Mouse (Mus musculus) megakaryocyte progenitor cell, adult 5-6 weeks (primary cell): ENCODE measurements around the gene Khnyn. TPM values are rescaled to one million over a fixed set of nuclear protein-coding genes. Genes with fewer than 3 reads are reported as not detected.
A peak's percentile ranks its signal among the peaks of the same experiment; 100 is the strongest.

Experiments
- ATAC-seq: replicated peaks from 2 replicates; pipeline ENCODE4 v1.8.0; 2016; ENCODE audit warnings: mild to moderate bottlenecking, moderate TSS enrichment, inconsistent platforms; ENCODE audit not compliant: poor library complexity
- total RNA-seq, 2 experiments: library from RNA; stranded (forward) in 1 of 2; stranded (reverse) in 1 of 2; fragments of 157-497, 149-512 nt in 1 of 2; fragments of 200-1000 nt in 1 of 2; gene quantifications; 2 replicates each; pipeline versions ENCODE4 v1.2.3 to v1.2.4; 2015 to 2017

Khnyn gene
- total RNA-seq (2015) (4.6 and 6.1 TPM in 2 replicates), total RNA-seq (2017) (14.3 and 15.3 TPM in 2 replicates)

DNA sequence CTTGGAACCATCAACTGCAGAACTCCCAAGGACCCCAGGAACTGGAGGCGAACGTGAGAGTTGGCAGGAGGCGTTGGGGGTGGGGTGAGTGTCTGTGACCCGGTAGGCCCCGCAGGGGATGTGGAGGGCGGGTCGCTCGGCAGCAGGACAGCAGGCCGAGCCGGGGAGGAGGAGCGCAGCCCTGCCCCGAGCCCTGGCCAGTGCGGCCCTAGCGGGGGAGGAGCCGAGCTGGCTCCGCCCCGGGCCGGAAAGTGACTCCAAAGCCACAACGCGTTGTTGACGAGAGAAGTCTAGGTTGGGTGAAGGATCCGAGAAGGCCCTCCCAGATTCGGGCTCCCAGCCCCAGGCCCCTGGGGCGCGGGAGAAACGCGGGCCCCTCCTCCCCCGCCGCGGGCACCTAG lies at the start of gene Khnyn:
Khnyn (plus strand) TSS at position 235 of the 401 bp plus-strand sequence.
- ATAC-seq, result peak; percentile 83

DNA sequence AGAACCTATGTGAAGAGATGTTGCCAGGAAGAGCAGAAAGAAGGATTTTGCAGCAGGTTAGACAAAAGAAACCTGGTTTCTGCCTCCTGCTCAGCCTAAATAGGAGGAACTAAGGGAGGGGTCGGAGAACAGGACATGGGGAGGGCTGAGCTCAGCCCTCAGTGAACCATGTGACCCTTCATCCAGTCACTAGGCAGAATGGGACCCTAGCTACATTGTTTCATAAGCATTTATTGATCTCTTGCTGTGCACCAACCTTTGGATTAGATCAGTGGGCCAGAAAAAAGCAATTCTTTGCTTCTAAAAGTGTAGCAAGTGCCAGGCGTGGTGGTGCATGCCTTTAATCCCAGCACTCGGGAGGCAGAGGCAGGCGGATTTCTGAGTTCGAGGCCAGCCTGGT lies 46.4 kb upstream of the Khnyn start:
- ATAC-seq, result no peak

DNA sequence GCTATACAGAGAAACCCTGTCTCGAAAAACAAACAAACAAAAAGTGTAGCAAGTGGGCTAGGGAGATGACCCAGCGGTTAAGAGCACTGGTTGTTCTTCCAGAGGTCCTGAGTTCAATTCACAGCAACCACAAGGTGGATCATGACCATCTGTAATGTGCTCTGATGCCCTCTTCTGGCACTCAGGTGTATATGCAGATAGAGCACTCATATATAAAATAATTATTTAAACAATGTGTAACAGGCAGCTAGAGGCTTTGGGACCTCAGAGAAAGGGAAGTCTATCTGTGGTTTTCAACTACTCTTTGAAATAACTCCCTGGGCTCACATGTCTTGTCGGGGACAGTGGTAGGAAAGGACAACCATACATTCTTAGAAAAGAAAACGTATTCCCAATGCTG lies 46.0 kb upstream of the Khnyn start:
- ATAC-seq, result peak; percentile 65; the same call in 1 of the 2 replicates

- ATAC-seq, result no peak
Measured at GRCm38 (mm10) chr14:55840853-55841366, 43.8 kb upstream of the Khnyn start.

- ATAC-seq, result no peak
Measured at GRCm38 (mm10) chr14:55842794-55843193, 42.0 kb upstream of the Khnyn start.

DNA sequence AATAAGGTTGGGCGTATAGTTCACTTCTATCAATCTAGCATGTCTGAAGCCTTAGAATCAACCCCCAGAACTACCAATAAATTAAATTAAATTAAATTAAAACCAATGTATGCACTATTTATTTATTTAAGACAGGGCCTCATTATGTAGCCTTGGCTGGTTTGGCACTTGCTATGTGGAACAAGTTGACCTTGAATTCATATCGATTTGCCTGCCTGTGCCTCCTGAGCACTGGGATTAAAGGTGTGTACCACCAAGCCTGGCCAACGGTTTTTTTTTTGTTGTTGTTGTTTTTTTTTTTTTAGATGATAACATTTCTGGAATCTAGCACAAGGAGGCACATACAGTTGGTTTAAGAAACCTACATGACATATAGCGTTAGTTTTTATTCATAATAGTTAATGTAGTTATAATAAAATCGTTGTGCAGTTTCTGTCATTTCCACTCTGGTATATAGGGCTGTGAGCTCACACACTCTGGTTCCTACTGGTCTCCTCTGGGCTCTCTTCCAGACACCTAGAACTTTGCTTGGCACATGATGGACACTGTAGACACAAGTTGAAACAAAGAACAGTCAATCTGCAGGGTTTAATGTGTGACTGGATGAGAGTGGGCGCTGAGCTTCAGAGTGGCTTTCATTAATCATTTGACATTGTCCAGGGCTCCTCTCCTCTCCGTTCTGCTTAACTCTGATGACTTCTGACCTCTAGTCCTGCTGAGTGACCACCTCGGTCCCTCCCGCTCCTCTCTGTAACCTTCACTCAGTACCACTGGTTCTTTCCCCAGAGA lies 39.0 kb upstream of the Khnyn start:
- ATAC-seq, result no peak

DNA sequence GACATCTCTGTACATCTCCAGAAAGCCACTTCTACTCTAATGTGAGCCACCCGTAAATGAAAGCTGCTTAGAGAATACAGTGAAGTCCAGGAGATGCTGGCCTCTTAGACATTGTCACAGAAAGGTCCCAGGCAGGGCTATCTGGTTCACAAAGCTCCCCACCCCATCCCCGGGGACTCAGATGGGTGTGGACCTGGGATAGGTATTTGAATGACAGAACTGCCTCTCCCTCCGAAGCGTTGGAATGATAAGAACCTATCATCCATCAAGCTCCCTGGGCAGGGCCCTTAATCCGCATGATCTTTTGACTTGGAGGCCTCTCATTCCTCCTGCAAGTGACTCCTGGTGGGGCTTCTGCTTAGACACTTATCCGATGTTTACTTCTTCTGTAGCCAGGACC lies 33.9 kb upstream of the Khnyn start:
- no peak for ATAC-seq

DNA sequence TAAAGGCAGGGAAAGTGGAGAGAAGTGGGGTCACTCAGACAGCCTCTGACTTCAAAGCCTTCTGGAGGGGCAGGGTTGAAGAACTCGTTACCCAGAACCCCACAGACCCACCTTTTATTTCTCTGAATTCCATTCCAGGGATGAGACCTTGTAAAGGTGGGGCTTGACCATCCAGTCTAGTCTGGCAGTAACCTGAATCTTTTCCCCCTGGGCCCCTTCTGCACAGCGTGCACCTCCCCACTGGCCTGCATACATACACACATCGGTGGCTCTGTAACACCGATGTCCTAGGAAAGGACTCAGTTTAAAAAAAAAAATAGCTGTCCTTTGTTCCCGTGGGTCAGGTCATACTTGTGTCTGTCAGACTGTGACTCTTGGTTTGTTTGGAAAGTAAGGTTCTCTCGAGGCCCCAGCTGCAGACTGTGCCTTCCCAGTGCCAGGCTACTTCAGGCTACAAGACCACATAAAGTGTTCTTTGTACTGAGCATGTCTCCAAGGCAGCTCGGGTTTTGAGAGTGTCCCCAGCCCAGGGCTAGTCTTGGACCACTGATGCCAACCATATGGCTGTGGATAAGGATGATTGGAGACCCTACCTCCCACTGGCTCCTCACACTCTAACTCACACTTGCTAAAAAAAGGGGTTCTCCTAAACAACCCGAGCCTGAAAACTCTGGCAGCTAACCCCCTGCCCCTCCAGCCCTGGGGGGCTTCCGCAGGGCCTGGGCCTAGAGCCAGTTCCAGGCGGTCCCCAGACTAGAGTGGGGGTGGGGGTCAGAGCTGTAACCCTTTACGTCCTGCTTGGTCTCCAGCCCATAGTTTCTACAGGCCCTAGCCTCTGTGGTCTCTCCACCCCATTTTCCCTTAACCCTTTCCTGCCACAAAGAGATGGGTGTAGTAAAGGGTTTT lies 31.8 kb upstream of the Khnyn start:
- no peak for ATAC-seq

DNA sequence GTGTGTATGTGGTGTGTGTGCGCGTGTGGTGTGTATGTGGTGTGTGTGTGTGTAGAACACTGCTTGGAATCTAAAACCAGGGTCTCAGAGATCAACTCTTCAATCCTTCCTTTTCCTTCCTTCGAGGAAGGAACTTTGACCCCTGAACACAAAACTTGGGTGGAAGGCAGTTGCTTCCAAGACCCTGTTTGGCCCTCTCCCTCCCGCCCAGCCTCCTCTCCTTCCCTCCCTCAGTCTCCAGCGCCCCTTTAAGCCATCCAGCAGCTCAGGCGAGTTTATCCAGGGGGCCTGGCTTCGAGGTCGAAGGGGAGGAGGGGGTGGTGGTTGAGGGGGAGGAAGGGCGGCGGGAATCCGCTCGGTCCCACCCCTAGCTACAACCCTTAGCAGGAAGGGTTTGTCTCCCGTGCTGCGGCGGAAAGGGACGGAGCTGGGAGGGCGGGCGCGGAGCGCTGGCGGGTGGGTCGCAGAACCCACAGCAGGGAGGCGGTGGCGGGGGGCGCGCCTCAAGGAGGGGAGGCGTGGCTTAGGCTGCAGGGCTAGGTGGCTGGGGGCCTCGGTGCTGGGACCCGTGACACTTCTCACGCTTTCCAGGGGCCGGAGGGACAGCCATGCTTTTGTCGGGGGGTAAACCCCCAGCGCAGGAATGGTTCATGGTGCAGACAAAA lies 31.0 kb upstream of the Khnyn start, which contains the start of gene Nynrin:
Nynrin (plus strand) TSS at position 390 of the 665 bp plus-strand sequence.
- ATAC-seq, result peak; percentile 75

- ATAC-seq, result peak; percentile 82
Measured at GRCm38 (mm10) chr14:55854406-55855100, 30.2 kb upstream of the Khnyn start.

DNA sequence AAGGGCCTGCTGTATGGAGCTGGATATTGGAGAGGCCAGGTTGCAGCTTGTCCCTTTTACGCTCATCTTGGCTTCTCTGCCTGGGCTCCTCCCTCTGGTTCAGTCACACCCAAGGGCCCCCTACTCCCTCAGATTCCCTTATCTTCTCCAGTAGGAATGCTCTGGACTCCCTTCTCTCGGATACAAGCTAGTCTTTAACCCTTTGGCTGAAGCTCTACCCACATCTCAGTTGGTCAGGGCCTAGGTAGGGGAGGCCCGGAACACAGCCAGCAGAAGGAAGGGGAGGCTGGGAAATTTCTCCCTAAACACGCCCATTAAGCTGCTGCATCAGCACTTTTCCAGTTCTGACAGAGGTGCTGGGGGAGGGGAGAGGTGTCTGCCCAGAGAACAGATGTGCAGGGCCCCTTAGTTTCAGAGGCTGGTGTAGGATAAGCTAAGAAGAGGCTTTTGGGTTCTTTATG lies 29.6 kb upstream of the Khnyn start:
- no peak for ATAC-seq

DNA sequence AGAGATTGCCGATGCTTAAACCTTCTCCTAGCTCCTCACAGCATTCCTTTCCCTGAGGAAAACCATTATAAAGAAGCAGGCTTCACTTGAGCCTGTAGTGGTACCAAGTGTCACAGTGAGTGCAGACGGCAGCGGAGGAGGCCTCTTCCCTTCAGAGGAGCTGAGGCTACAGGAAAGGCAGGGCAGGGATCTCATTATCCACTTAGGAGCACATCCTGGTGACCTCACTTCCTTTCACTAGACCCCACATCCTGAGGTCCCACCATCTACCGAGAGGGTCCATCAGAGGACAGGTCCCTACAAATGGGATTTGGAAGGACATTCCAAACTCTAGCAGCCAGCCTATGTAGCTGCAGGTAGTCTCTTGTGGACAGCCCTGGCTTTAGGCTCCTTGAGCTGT lies 27.2 kb upstream of the Khnyn start:
- no peak for ATAC-seq

DNA sequence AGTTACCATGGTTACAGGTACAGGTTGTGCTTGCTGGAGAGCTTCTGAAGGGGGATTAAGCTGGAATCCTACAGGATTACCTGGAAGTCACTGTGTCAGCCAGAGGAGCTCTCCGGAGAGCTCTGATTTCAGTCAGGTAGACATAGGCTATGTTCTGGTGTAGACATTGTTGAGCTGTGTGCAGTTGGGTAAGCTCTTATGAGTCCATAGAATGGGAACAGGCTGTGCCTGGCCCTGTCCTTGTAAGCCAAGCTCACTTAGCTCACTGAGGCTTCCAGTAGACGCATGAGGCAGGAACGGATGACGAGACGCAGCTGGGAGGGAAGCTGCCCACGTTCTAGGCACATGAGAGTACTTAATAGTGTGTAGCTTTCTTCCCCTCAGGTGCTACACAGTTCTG lies 22.6 kb upstream of the Khnyn start:
- ATAC-seq, result no peak

DNA sequence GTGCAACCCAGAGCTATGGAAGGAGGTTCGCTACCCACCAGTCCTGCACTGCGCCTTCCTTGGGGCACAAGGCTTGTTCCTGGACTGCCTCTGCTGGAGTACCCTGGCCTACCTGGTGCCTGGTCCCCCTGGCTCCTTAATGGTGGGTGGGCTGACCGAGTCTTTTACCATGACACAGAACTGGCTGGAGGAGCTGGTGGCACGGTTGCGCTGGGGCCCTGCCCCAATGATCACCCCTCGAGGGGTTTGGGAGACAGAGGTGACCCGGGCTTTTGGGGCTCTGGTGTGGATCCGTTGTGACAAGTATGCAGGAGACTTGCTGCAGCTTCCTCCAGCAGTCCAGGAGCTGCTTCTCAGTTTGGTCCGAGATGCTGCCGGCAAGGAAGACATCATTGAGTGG lies 21.8 kb upstream of the Khnyn start:
- ATAC-seq, result no peak

DNA sequence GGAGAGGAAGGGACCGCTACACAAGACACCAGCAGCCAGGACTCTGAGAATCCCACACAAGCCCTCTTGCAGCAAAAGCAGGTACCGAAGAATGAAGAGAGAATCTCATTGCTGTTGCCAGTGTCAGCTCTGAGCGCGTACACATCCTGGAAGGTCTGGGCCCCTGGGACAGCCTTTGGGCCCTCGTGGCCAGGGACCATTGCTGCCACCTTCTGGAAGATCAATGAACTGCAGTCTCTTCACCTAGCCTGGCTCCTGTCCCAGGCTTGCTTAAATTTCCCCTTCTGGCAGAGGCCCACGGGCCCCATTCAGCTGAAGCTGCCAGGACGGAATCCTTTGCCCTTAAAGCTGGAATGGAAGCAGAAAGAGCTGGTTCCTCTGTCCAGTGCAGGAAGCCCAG lies 21.0 kb upstream of the Khnyn start:
- peak; percentile 99 for ATAC-seq

DNA sequence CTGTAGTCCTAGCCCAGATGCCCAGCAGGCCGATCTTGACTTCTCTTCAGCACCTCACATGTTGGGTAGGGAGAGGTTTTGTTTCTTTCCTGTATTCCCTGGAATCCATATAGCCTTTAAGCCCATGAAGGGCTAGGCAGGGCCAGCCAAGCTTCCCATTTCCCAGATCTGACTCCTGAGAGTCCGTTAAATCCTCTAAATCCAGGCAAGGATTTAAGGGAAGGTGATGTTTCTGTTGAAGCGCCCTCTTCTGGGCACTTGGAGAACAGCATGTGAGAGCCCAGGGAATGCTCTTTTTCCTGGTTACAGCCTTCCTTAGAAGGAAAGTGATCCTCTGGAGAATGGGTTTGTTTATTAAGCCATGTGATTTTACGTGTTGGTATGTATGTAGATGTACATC lies 17.8 kb upstream of the Khnyn start:
- ATAC-seq, result no peak; the same call in 1 of the 2 replicates

DNA sequence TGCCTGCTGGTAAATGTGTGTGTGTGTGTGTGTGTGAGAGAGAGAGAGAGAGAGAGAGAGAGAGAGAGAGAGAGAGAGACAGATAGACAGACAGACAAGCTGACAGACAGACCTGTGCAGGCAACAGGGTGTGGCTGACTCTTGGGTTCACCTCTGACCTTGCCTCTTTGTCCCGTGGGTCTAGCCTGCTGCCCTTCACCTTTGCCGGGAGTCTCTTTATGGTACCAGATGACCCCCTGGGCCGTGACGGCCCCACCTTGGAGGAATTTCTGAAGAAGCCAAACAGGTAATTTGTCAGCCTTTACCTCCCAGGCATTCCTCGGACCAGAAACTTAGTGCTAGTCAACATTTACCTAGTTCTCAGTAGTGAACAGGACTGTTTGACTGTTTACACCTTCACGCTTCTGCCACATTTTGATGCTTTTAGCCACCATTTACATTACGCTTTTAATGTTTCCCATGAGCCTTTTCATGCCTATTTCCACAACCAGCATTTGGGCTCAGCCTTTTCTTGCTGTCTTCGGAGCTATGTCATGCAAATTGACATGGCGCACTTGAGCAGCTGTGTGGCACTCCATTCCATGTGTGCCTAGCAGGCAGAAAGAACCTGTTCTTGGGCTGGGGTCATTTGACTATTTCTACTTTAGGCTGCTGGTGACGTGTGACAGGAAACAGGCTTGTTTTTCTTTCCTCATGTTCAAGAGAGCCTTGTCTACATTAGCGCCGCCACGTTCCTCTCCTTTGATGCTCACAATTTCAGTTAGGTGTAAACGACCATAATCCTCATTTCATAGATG lies 16.3 kb upstream of the Khnyn start:
- no peak for ATAC-seq

- no peak for ATAC-seq
Measured at GRCm38 (mm10) chr14:55869538-55869937, 15.2 kb upstream of the Khnyn start.

DNA sequence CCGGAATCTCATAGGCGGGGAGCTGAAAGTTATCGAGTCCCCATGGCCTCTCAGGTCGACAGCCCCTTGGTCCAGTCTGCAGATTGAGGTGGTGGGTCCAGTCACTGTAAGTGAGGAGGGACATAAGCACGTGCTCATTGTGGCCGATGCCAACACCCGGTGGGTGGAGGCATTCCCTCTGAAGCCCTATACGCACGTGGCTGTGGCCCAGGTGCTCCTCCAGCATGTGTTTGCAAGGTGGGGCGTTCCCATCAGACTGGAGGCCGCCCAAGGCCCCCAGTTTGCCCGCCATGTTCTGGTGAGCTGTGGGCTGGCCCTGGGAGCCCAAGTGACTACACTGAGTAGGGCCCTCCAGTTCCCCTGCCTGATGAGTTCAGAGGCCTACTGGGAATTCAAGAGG lies 12.7 kb upstream of the Khnyn start:
- no peak for ATAC-seq

- no peak for ATAC-seq
Measured at GRCm38 (mm10) chr14:55872551-55872950, 12.2 kb upstream of the Khnyn start.
